Mouse (Mus musculus): ENCODE measurements around the gene Ppp4r3a.

The Ppp4r3a gene

GRCm38 (mm10) chr12:101011017-101011416 is 72.5 kb downstream of the Ppp4r3a start:
- no peak for DNase-seq

GRCm38 (mm10) chr12:101010148-101010920 is 73.2 kb downstream of the Ppp4r3a start:
- DNase-seq = peak; percentile 68

DNA sequence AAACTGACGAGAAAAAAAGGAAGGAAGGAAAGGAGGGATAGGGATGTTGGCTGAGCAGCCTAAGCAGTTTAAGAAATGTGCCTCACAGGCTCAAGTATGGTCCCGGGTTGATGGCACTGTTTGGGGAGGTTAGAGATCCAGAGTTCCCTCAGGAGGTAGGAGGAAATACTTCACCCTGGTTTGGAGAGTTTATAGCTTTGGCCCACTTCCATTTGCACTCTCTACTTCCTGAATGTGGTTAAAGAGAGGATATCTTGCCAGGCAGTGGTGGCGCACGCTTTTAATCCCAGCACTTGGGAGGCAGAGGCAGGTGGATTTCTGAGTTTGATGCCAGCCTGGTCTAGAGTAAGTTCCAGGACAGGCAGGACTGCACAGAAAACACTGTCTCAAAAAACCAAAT is 74.3 kb downstream of the Ppp4r3a start:
- no peak for DNase-seq

- peak; percentile 47 for DNase-seq
These were observed 74.9 kb downstream of the Ppp4r3a start for GRCm38 (mm10) chr12:101008648-101009047.

- no peak for DNase-seq
These were observed 75.5 kb downstream of the Ppp4r3a start for GRCm38 (mm10) chr12:101007968-101008481.

DNA sequence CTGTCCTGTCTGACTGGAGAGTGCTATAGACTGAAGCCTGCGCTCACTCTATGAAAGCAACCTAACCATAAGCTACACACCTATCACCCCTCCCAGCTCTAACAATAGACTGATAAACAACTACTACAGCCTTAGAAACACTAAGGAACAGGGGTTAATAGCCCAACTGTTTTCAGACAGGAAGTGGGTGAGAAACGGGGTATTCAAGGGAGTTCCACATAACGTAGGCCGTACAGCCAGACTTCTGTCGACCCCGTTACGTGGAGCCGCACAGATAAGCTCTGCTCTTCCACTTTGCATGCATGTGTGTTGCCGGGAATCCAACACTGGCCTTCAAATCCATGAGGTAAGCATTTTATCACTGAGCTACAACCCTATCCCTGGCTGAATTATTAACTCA is 76.1 kb downstream of the Ppp4r3a start:
- no peak for DNase-seq

GRCm38 (mm10) chr12:101005665-101006420 is 77.7 kb downstream of the Ppp4r3a start:
- no peak for DNase-seq

GRCm38 (mm10) chr12:101004982-101005381 is 78.5 kb downstream of the Ppp4r3a start:
- no peak for DNase-seq

DNA sequence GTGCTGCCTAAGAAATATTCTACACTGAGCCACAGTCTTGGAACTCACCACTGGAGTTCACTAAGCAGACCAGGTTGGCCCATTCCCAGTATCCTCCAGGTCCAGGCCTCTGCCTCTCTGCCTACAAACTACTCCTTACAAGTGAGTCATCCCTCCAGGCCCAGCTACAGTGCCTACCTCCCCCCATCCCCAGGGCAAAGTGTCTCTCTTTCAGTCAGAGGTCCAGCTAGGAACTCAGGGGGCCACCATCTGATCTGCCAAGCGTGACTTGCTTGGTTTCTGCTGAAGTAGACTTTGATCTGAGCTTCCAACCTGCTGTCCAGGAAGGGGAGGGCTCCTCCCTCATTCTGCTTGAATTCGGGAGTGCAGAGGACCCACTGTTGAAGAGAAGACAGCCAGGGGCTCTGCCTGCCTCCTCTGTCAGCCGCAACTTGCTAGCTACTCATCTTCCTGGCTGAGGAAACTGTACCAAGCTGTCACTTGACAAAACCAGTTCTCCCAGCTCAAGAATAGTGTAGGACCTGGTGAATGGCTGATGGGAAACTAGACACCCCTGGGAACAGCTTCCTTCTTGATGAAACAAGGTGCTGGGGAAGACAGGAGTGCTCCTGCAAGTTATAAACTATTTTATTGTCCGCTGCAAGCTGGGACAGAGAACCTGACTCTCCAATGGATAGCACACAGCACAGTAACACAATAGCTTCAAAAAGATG is 80.5 kb downstream of the Ppp4r3a start:
- DNase-seq = no peak

DNA sequence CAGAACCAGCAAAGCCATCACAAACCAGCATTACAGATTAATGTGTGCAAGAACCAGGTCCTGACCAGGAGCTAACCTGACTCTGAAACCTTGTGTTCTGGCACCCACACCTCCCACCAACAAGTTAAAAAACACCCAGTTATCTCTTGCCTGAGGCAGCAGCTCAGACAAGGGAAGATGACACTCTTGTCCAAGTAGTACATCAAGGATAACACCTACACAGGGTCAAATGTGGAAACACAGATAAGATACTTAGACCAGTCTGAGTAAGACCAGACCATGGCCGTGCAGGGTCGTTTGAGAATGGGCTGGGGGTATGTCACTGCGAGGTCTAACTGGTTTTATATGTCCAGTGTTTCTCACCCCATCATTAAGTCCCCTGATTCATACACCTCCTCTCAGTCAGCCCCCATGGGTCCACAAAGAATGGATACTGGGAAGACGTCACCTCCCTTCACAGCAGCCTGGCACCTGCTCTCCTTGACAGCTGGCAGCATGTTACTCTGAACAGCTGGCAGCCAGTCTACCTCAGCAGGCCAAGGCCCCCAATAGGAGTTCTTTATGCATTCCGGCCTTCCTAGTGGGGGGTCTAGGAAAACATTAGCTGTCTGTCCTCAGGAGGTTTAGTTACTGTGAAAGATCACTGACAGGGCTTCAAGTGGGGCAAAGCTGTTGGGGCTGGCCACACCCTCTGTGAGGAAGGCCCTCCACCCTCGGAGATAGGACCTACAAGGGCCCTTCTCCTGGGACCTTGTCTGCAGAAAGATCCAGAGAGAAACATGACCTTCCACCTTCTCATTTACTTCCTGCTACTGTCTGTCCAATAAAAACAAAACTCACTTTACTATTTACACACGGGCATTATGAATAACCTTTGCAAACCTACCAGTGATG is 84.2 kb downstream of the Ppp4r3a start:
- peak; percentile 66 for DNase-seq

DNA sequence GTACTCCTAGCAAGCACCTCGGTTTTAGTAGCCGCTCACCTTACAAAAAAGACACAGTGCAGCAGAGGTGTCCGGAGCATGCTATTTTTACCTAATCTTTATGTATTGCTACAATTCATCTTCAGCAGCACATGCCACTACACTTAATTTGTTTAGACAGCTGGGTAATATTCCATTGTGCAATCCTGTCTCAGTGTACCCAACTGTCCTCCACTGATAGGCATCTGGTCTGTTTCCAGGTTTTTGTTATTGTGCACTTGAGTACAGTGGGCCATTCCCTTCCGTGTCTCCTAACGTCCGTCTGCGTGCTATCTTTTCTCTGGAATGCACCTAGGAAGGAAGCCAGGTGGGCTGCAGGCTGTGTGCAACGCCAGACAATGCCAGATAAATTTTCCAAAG is 84.9 kb downstream of the Ppp4r3a start:
- no peak for DNase-seq

GRCm38 (mm10) chr12:100997830-100998563 is 85.5 kb downstream of the Ppp4r3a start:
- no peak for DNase-seq

DNA sequence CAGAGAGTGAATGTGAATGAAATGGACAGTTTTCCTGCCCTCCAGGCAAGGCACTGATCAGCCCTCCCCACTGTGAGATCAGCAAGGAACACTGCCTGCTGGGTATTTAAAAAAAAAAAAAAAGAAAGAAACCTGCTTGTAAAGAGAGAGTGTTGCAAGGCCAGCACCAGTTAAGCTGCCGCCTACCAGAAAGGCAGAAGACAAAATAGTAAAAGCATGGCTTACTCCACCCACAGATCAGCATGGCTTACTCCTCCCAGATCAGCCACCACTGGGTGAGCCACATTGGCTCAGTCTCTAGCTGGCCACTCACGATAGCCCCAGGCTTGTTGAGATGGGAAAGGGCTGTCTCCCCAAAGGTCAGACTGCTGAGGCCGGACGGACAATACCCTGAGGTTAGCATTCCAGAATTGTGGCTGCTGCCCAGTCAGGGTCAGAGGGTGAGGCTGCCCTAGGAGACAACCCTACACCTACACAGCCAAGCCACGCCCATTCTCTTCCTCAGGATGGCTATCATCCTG is 87.1 kb downstream of the Ppp4r3a start:
- peak; percentile 36 for DNase-seq

DNA sequence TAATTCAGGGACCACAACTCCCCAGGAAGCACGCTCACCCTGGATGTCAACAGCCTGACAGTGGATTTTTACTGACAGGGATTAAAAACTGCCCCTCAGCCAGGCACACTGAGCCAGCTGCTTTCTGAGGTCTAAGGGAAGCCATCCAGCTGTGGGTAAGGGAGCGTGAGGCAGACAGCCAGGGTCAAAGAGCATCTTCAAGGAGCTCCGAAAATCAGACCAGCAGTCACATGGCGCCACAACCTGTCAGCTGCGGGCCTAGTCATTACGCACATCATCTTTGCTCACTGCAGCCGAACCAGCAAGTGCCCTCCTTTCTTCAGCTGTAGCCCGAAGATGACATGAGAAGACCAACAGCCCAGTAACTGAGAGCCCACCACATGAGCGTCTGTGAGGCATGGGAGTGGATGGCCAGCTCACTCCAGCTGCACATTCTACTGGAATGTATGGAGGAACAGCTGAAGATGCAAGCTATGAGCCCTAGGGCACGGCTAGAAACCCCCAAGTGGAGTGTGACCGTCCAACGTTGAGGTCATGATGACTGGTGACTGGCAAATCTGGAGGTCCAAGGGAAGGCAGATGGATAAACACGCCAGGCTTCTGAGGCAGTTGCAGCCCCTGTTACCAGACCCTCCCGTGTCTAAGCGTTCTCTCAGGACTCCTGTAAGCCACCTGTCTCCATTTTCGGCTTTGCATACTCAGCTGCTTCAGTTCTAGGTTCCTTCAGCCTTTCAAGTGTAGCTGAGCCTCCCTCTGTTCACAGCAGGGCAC is 87.7 kb downstream of the Ppp4r3a start:
- DNase-seq = no peak

- no peak for DNase-seq
These were observed 89.1 kb downstream of the Ppp4r3a start for GRCm38 (mm10) chr12:100994140-100995015.

- DNase-seq = no peak
These were observed 90.4 kb downstream of the Ppp4r3a start for GRCm38 (mm10) chr12:100993146-100993545.

- no peak for DNase-seq
These were observed 91.0 kb downstream of the Ppp4r3a start for GRCm38 (mm10) chr12:100992505-100992904.

DNA sequence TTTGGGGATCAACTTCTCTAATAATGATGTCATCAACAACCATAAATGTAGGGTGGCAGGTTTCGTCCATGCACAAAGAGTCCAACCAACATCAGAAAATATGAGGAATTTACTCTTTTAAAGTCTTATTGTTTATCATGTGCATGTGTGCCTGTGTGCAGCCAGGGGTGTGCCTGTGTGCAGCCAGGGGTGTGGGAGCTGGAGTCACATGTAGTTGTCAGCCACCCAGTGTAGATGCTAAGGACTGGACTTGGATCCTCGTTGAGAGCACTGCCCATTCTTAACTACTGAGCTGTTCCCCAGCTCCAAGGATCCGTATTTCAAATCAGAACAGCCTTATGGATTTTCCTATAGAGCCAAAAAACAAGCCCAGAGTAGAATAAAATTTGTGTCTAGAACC is 92.4 kb downstream of the Ppp4r3a start:
- no peak for DNase-seq

- no peak for DNase-seq
These were observed 93.2 kb downstream of the Ppp4r3a start for GRCm38 (mm10) chr12:100990291-100990690.
